Comparison of ENCODE assay signal across 8 mouse cellular contexts in genomic region chr7:142714783-142715498, GRCm38 (mm10). TPM values are rescaled to one million over a fixed set of nuclear protein-coding genes. Genes with fewer than 3 reads are reported as not detected.
DNase-seq lines count a peak whose midpoint lies in the region; ATAC-seq and TF ChIP-seq lines count a peak whose summit lies in the region.

No protein-coding gene starts in this region.

- no peaks in the 10 kb centered on the region for H3K36me3 ChIP-seq in spleen, adult 2 months (ENCODE audit: control insufficient read depth, insufficient read depth, low read length)
- H3K36me3 ChIP-seq in forebrain, postnatal 0 days (ENCODE audit: insufficient read depth): no peaks in the 10 kb centered on the region
- no peaks in the 10 kb centered on the region for H3K36me3 ChIP-seq in hindbrain, postnatal 0 days (ENCODE audit: insufficient read depth, low read length)
- H3K36me3 ChIP-seq in midbrain, embryonic 12.5 days: no peaks in the 10 kb centered on the region
- H3K36me3 ChIP-seq in splenic B cell, adult 2 months (ENCODE audit: control insufficient read depth, insufficient read depth, low read length, poor library complexity, severe bottlenecking): no peaks in the 10 kb centered on the region

- H3K4me3 ChIP-seq in spleen, adult 2 months (ENCODE audit: extremely low read depth, insufficient read depth, insufficient read length): no peak overlapping the region
- no peak overlapping the region for H3K4me3 ChIP-seq in cerebellum, adult 2 months (replicated peaks; ENCODE audit: insufficient read depth, low read depth, low read length)
- H3K4me3 ChIP-seq in forebrain, postnatal 0 days (ENCODE audit: low read depth, low read length): peak overlapping the region; percentile 20
- H3K4me3 ChIP-seq in hindbrain, postnatal 0 days (ENCODE audit: low read length): peak overlapping the region; percentile 21
- H3K4me3 ChIP-seq in midbrain, embryonic 12.5 days: peak overlapping the region; percentile 27

- ATAC-seq in forebrain, postnatal 0 days: peak; percentile 71
- ATAC-seq in hindbrain, postnatal 0 days: 0 out of 2 replicates have a peak, but pooled peaks have one; percentile 27
- ATAC-seq in midbrain, embryonic 12.5 days (ENCODE audit: low FRiP score, low read depth): no peak

- no peak overlapping the region for H3K27ac ChIP-seq in spleen, adult 2 months (ENCODE audit: insufficient read depth, low read length)
- H3K27ac ChIP-seq in cerebellum, adult 2 months (ENCODE audit: insufficient read depth, low read length): no peak overlapping the region
- no peak overlapping the region for H3K27ac ChIP-seq in forebrain, postnatal 0 days (ENCODE audit: low read depth, low read length)
- no peak overlapping the region for H3K27ac ChIP-seq in hindbrain, postnatal 0 days
- no peak overlapping the region for H3K27ac ChIP-seq in midbrain, embryonic 12.5 days (replicated peaks)

- intact Hi-C loops in left cerebral cortex, postnatal 25 days (cut with DNase I): no loop called here

- H3K9me3 ChIP-seq in forebrain, postnatal 0 days (ENCODE audit: low read length): no peaks in the 10 kb centered on the region
- no peaks in the 10 kb centered on the region for H3K9me3 ChIP-seq in hindbrain, postnatal 0 days (ENCODE audit: low read length)
- no peaks in the 10 kb centered on the region for H3K9me3 ChIP-seq in midbrain, embryonic 12.5 days

- TF ChIP-seq CTCF in spleen, adult 2 months (IDR thresholded peaks at IDR 0.05; ENCODE audit: extremely low read depth, insufficient read depth, insufficient read length, insufficient replicate concordance): peak; percentile 47; the same call in 1 of the 2 replicates
- peak; percentile 41; the same call in 1 of the 2 replicates for TF ChIP-seq CTCF in cerebellum, adult 2 months (IDR thresholded peaks at IDR 0.05; ENCODE audit: borderline replicate concordance, insufficient read depth, low read depth, low read length)
- TF ChIP-seq CTCF in forebrain, postnatal 0 days (IDR thresholded peaks at IDR 0.05; ENCODE audit: low read depth): peak; percentile 80
- peak; percentile 86 for TF ChIP-seq CTCF in hindbrain, postnatal 0 days (IDR thresholded peaks at IDR 0.05; ENCODE audit: low read depth)

- peak overlapping the region; percentile 46 for H3K4me2 ChIP-seq in forebrain, postnatal 0 days (ENCODE audit: low read depth)
- H3K4me2 ChIP-seq in hindbrain, postnatal 0 days (ENCODE audit: low read depth, low read length): peak overlapping the region; percentile 48
- H3K4me2 ChIP-seq in midbrain, embryonic 12.5 days (replicated peaks): peak overlapping the region; percentile 45

- no peak for TF ChIP-seq POLR2A in spleen, adult 2 months (IDR thresholded peaks at IDR 0.05; ENCODE audit: low read depth, low read length)
- TF ChIP-seq POLR2A in cerebellum, adult 2 months (IDR thresholded peaks at IDR 0.05; ENCODE audit: borderline replicate concordance, insufficient read depth, low read length): no peak

- DNase-seq in spleen, adult 2 months (ENCODE audit: low read depth in 1 of 2, low spot score in 2 of 2): peak in 1 of 2 experiments; percentile 15
- no peak for DNase-seq in spleen, adult 12 weeks (ENCODE audit: low spot score)
- DNase-seq in cerebellum, adult 2 months: peak; percentile 11 to 27
- DNase-seq in forebrain, postnatal 0 days: peak; percentile 81
- DNase-seq in hindbrain, postnatal 0 days (ENCODE audit: low spot score): peak; percentile 74
- DNase-seq in left cerebral cortex, postnatal 25 days (ENCODE audit: low spot score in 2 of 2): peak; percentile 9 to 29
- peak; percentile 58 for DNase-seq in splenic B cell, adult 2 months (ENCODE audit: low read depth, low spot score)

- 31% methylated on average over 8 of the region's 8 CpGs for WGBS in spleen, adult 2 months
- WGBS in cerebellum, adult 2 months: 15% methylated on average over 8 of the region's 8 CpGs
- WGBS in forebrain, postnatal 0 days: 12% methylated on average over 8 of the region's 8 CpGs
- 11% methylated on average over 8 of the region's 8 CpGs for WGBS in hindbrain, postnatal 0 days
- 23% methylated on average over 8 of the region's 8 CpGs for WGBS in midbrain, embryonic 12.5 days

- H3K27me3 ChIP-seq in spleen, adult 2 months (ENCODE audit: control insufficient read depth, insufficient read depth, low read length): no peaks in the 10 kb centered on the region
- no peaks in the 10 kb centered on the region for H3K27me3 ChIP-seq in cerebellum, adult 2 months (ENCODE audit: control insufficient read depth, insufficient read depth, low read length)
- H3K27me3 ChIP-seq in forebrain, postnatal 0 days (ENCODE audit: insufficient read depth, low read length): no peaks in the 10 kb centered on the region
- no peaks in the 10 kb centered on the region for H3K27me3 ChIP-seq in hindbrain, postnatal 0 days (ENCODE audit: insufficient read depth, low read length)
- no peaks in the 10 kb centered on the region for H3K27me3 ChIP-seq in midbrain, embryonic 12.5 days
- H3K27me3 ChIP-seq in splenic B cell, adult 2 months (ENCODE audit: control insufficient read depth, insufficient read depth, low read length, poor library complexity, severe bottlenecking): no peaks in the 10 kb centered on the region

- H3K4me1 ChIP-seq in spleen, adult 2 months (ENCODE audit: control insufficient read depth, insufficient read depth, insufficient read length): no peaks in the 10 kb centered on the region
- no peaks in the 10 kb centered on the region for H3K4me1 ChIP-seq in cerebellum, adult 2 months (ENCODE audit: control insufficient read depth, insufficient read depth, low read length)
- H3K4me1 ChIP-seq in forebrain, postnatal 0 days (ENCODE audit: insufficient read depth): no peaks in the 10 kb centered on the region
- no peaks in the 10 kb centered on the region for H3K4me1 ChIP-seq in hindbrain, postnatal 0 days (ENCODE audit: insufficient read depth, low read length)
- no peaks in the 10 kb centered on the region for H3K4me1 ChIP-seq in midbrain, embryonic 12.5 days

- H3K9ac ChIP-seq in forebrain, postnatal 0 days: peak overlapping the region; percentile 54
- 0 out of 2 replicates have a peak overlapping the region, but pooled peaks have one; percentile 22 for H3K9ac ChIP-seq in hindbrain, postnatal 0 days (replicated peaks; ENCODE audit: low read length)
- H3K9ac ChIP-seq in midbrain, embryonic 12.5 days (replicated peaks): peak overlapping the region; percentile 51

RNA-seq across cellular contexts. Expression of gene Ins2, which starts 28.2 kb away (rescaled TPM):
- polyA plus RNA-seq in spleen, adult 2 months (2012; rRNA removed): 15.8 and 29.4 TPM in 2 replicates
- polyA plus RNA-seq in cerebellum, adult 2 months (2012; rRNA removed): 0.80 and 0.82 TPM in 2 replicates
- not detected in 2 replicates for total RNA-seq in forebrain, postnatal 0 days (2014; rRNA removed)
- polyA plus RNA-seq in forebrain, postnatal 0 days (2015; fragmentation: Nextera tagmentation; extraction: Ambion mirVana): 1.4 and 2.3 TPM in 2 replicates
- total RNA-seq in hindbrain, postnatal 0 days (2014; rRNA removed): not detected in 2 replicates
- polyA plus RNA-seq in hindbrain, postnatal 0 days (2015; fragmentation: Nextera tagmentation; extraction: Ambion mirVana): 1.4 and 2.7 TPM in 2 replicates
- total RNA-seq in left cerebral cortex, postnatal 25 days (2021): not detected
- polyA plus RNA-seq in midbrain, embryonic 12.5 days (2016; fragmentation: Nextera tagmentation; extraction: Ambion mirVana): not detected in 2 replicates

RNA-seq across cellular contexts. Expression of gene Gm49394, which starts 45.2 kb away (rescaled TPM):
- not detected in 2 replicates for polyA plus RNA-seq in spleen, adult 2 months (2012; rRNA removed)
- polyA plus RNA-seq in cerebellum, adult 2 months (2012; rRNA removed): 0.02 TPM in 1 of 2 replicates, not detected in the other
- total RNA-seq in forebrain, postnatal 0 days (2014; rRNA removed): 0.08 TPM in 1 of 2 replicates, not detected in the other
- 0.06 TPM in 1 of 2 replicates, not detected in the other for polyA plus RNA-seq in forebrain, postnatal 0 days (2015; fragmentation: Nextera tagmentation; extraction: Ambion mirVana)
- total RNA-seq in hindbrain, postnatal 0 days (2014; rRNA removed): 0.32 and 0.68 TPM in 2 replicates
- polyA plus RNA-seq in hindbrain, postnatal 0 days (2015; fragmentation: Nextera tagmentation; extraction: Ambion mirVana): not detected in 2 replicates
- total RNA-seq in left cerebral cortex, postnatal 25 days (2021): not detected
- not detected in 2 replicates for polyA plus RNA-seq in midbrain, embryonic 12.5 days (2016; fragmentation: Nextera tagmentation; extraction: Ambion mirVana)

RNA-seq across cellular contexts. Expression of gene Igf2, which starts 48.3 kb away (rescaled TPM):
- 13.9 and 16.6 TPM in 2 replicates for polyA plus RNA-seq in spleen, adult 2 months (2012; rRNA removed)
- 67.2 and 99.9 TPM in 2 replicates for polyA plus RNA-seq in cerebellum, adult 2 months (2012; rRNA removed)
- 152 and 288 TPM in 2 replicates for total RNA-seq in forebrain, postnatal 0 days (2014; rRNA removed)
- polyA plus RNA-seq in forebrain, postnatal 0 days (2015; fragmentation: Nextera tagmentation; extraction: Ambion mirVana): 149 and 152 TPM in 2 replicates
- total RNA-seq in hindbrain, postnatal 0 days (2014; rRNA removed): 262 and 308 TPM in 2 replicates
- 200 and 279 TPM in 2 replicates for polyA plus RNA-seq in hindbrain, postnatal 0 days (2015; fragmentation: Nextera tagmentation; extraction: Ambion mirVana)
- total RNA-seq in left cerebral cortex, postnatal 25 days (2021): 100 to 1,000 TPM; 104 to 130 TPM
- polyA plus RNA-seq in midbrain, embryonic 12.5 days (2016; fragmentation: Nextera tagmentation; extraction: Ambion mirVana): 154 and 211 TPM in 2 replicates

Comparison
In these comparisons a context has a peak if more than half of its experiments do, and no peak if none do; other contexts are left out.
1. H3K4me3 ChIP-seq: peak in forebrain, postnatal 0 days (single experiment), hindbrain, postnatal 0 days (single experiment) and midbrain, embryonic 12.5 days (single experiment); none in spleen, adult 2 months (single experiment) and cerebellum, adult 2 months (single experiment).
2. Peak in every context shown above with its lines, with median percentiles within 50 percentile points of each other: CTCF ChIP-seq, H3K4me2 ChIP-seq and H3K9ac ChIP-seq.